Mouse (Mus musculus) small intestine, adult 2 months (tissue): ENCODE data around the gene Rhof. TPM values are rescaled to one million over a fixed set of nuclear protein-coding genes. Genes with fewer than 3 reads are reported as not detected.

Experiments used
- H3K27ac ChIP-seq: fragments of 200-500 bp; 2 replicates; pipeline ENCODE4 v1.5.1; 2012; ENCODE audit warnings: low read depth, low read length, control low read depth, inconsistent platforms; ENCODE audit not compliant: insufficient read depth
- H3K27me3 ChIP-seq: fragments of 200-500 bp; 2 replicates; pipeline ENCODE4 v1.6.1; 2012; ENCODE audit warnings: mild to moderate bottlenecking, moderate library complexity, low read length, inconsistent platforms; ENCODE audit not compliant: control insufficient read depth, insufficient read depth
- H3K36me3 ChIP-seq: fragments of 200-500 bp; 2 replicates; pipeline ENCODE4 v1.6.1; 2012; ENCODE audit warnings: mild to moderate bottlenecking, low read length, control low read depth, inconsistent platforms; ENCODE audit not compliant: control insufficient read depth, insufficient read depth
- H3K4me1 ChIP-seq: fragments of 200-500 bp; 2 replicates; pipeline ENCODE4 v1.6.1; 2012; ENCODE audit warnings: low read length, inconsistent platforms, mixed read lengths; ENCODE audit not compliant: control insufficient read depth, insufficient read depth, insufficient read length
- H3K4me3 ChIP-seq: fragments of 200-500 bp; 2 replicates; pipeline ENCODE4 v1.5.1; 2012; ENCODE audit warnings: low read depth, mild to moderate bottlenecking, control low read depth, inconsistent platforms, low read length, moderate library complexity
- CTCF ChIP-seq: fragments of 200-500 bp; IDR thresholded peaks from 2 replicates; pipeline ENCODE4 v1.5.1; 2012; ENCODE audit warnings: low read depth, mild to moderate bottlenecking, control low read depth, inconsistent platforms, low read length, moderate library complexity, mixed read lengths; ENCODE audit not compliant: insufficient replicate concordance, insufficient read length; ENCODE audit errors: extremely low read depth
- POLR2A ChIP-seq: fragments of 200-500 bp; IDR thresholded peaks from 2 replicates; pipeline ENCODE4 v1.6.1; 2012; ENCODE audit warnings: low read depth, mild to moderate bottlenecking, control low read depth, inconsistent platforms, low read length, moderate library complexity
- WGBS: fragments of 180-500 bp; shearing (Covaris S2); methylation state at CpG from one replicate; pipeline ENCODE4 v1.1.7; 2018; 5-methylcytosine and 5-hydroxymethylcytosine counted together
- polyA plus RNA-seq: library from polyadenylated mRNA; depleted of rRNA; stranded (reverse); fragments of >200 nt; gene quantifications from 2 replicates; pipeline ENCODE4 v1.2.3, GENCODE M21; 2012

The Rhof gene
- polyA plus RNA-seq, 1 experiment = 91.6 TPM

- 57% methylated on average over 5 of the region's 5 CpGs for WGBS
- no peaks in the 10 kb centered on the region for H3K27me3 ChIP-seq
- TF ChIP-seq POLR2A = no peak
- no peak for TF ChIP-seq CTCF
- H3K27ac ChIP-seq = no peak overlapping the region
- no peak overlapping the region for H3K4me3 ChIP-seq
- H3K36me3 ChIP-seq = peaks cover 39% of the 10 kb centered on the region
- no peaks in the 10 kb centered on the region; the same call in none of the 2 replicates for H3K4me1 ChIP-seq
These were observed 35.1 kb upstream of the Rhof start for GRCm38 (mm10) chr5:123167591-123167990.

GRCm38 (mm10) chr5:123166437-123166836 is 33.9 kb upstream of the Rhof start:
- no peaks in the 10 kb centered on the region; the same call in 1 of the 2 replicates for H3K4me1 ChIP-seq
- peaks cover 50% of the 10 kb centered on the region for H3K36me3 ChIP-seq
- no peak for TF ChIP-seq CTCF
- H3K27me3 ChIP-seq = no peaks in the 10 kb centered on the region
- 81% methylated on average over 10 of the region's 10 CpGs for WGBS
- no peak overlapping the region for H3K27ac ChIP-seq
- H3K4me3 ChIP-seq = no peak overlapping the region

- Histone ChIP-seq H3K27me3 (no peaks in the 10 kb centered on the region), H3K36me3 (peaks cover 81% of the 10 kb centered on the region), H3K27ac (no peak overlapping the region), H3K4me1 (no peaks in the 10 kb centered on the region; the same call in 1 of the 2 replicates), H3K4me3 (no peak overlapping the region)
- 86% methylated on average over 9 of the region's 9 CpGs for WGBS
- TF ChIP-seq POLR2A = no peak
- TF ChIP-seq CTCF = no peak
These were observed 30.4 kb upstream of the Rhof start for GRCm38 (mm10) chr5:123162942-123163341.

GRCm38 (mm10) chr5:123160341-123160740 is 27.8 kb upstream of the Rhof start:
- Histone ChIP-seq H3K36me3 (peaks cover 81% of the 10 kb centered on the region), H3K27me3 (no peaks in the 10 kb centered on the region), H3K27ac (no peak overlapping the region), H3K4me3 (no peak overlapping the region), H3K4me1 (no peaks in the 10 kb centered on the region; the same call in 1 of the 2 replicates)
- WGBS = 84% methylated on average over 15 of the region's 15 CpGs
- TF ChIP-seq POLR2A = no peak
- no peak for TF ChIP-seq CTCF

- TF ChIP-seq POLR2A (no peak), CTCF (no peak)
- Histone ChIP-seq H3K36me3 (peaks cover 83% of the 10 kb centered on the region), H3K27ac (no peak overlapping the region), H3K27me3 (no peaks in the 10 kb centered on the region), H3K4me3 (no peak overlapping the region), H3K4me1 (no peaks in the 10 kb centered on the region; the same call in 1 of the 2 replicates)
- WGBS = 94% methylated on average over 15 of the region's 15 CpGs
These were observed 27.4 kb upstream of the Rhof start for GRCm38 (mm10) chr5:123159866-123160265.

GRCm38 (mm10) chr5:123159446-123159845 is 27.0 kb upstream of the Rhof start:
- Histone ChIP-seq H3K27me3 (no peaks in the 10 kb centered on the region), H3K4me1 (no peaks in the 10 kb centered on the region; the same call in 1 of the 2 replicates), H3K27ac (no peak overlapping the region), H3K36me3 (peaks cover 83% of the 10 kb centered on the region), H3K4me3 (no peak overlapping the region)
- TF ChIP-seq CTCF (no peak), POLR2A (no peak)
- WGBS = 92% methylated on average over 4 of the region's 4 CpGs

- no peaks in the 10 kb centered on the region for H3K27me3 ChIP-seq
- H3K36me3 ChIP-seq = peaks cover 80% of the 10 kb centered on the region
- no peaks in the 10 kb centered on the region for H3K4me1 ChIP-seq
- no peak overlapping the region for H3K4me3 ChIP-seq
- no peak overlapping the region for H3K27ac ChIP-seq
- TF ChIP-seq POLR2A (no peak), CTCF (no peak)
- WGBS = 86% methylated on average over 4 of the region's 4 CpGs
These were observed 25.5 kb upstream of the Rhof start for GRCm38 (mm10) chr5:123157972-123158371.

GRCm38 (mm10) chr5:123156763-123157162 is 24.3 kb upstream of the Rhof start:
- H3K27me3 ChIP-seq = no peaks in the 10 kb centered on the region
- peaks cover 79% of the 10 kb centered on the region for H3K36me3 ChIP-seq
- H3K4me3 ChIP-seq = no peak overlapping the region
- TF ChIP-seq POLR2A (no peak), CTCF (peak; percentile 58; the same call in 1 of the 2 replicates)
- WGBS = 89% methylated on average over 12 of the region's 12 CpGs
- no peaks in the 10 kb centered on the region for H3K4me1 ChIP-seq
- no peak overlapping the region for H3K27ac ChIP-seq
